Mouse (Mus musculus): Measurements from ENCODE around the gene Anp32a. TPM values are rescaled to one million over a fixed set of nuclear protein-coding genes. Genes with fewer than 3 reads are reported as not detected.
A peak's percentile ranks its signal among the peaks of the same experiment; 100 is the strongest.

Anp32a gene
- polyA plus RNA-seq, 1 experiment, result 83.9 TPM

DNA sequence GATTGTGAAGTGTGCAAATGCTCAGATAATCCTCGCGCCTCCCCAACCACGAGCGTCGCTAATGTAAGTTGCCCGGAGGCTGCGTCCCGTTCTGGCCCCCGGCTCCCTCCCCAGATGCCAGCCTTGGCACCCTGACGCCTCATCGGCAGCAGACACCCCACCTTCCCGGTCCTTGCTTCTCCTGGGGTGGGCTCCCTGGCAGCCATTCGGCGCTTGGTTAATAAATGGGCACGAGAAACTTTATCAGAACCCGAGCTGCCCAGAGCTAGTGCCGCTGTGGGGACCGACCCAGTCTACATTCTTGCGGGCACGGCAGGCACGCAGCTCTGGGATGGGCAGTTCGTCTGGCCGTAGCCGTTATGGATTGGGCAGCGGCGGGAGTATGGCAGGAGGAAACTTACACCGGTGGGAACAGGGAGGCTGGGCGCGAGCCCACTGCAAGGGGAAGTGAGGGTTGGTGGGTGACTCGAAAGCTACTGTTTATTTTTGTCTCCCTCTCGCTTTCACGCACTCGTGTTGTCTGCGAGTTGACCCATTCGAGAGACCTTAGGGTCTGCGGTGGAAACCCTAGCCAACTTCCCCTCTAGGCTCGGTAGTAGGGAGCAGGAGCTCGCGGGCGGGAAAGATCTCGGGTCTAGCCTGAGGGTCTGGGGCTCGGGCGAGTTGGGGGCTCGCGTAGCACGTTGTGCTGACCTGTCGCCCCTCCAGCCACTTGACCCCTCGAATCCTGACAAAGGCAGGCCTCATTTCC lies 1.5 kb downstream of the Anp32a start:
- Histone ChIP-seq H3K4me2 (ENCODE audit: low read depth) (peak overlapping the region; percentile 74), H3ac (ENCODE audit: control insufficient read depth, insufficient read length) (peak overlapping the region; percentile 88), H3K36me3 (ENCODE audit: control insufficient read depth, insufficient read depth) (no peaks in the 10 kb centered on the region), H3K4me3 (peak overlapping the region; percentile 98), H3K27me3 (ENCODE audit: control insufficient read depth, insufficient read depth, insufficient read length) (no peaks in the 10 kb centered on the region), H3K79me2 (ENCODE audit: control insufficient read depth, insufficient read depth) (peaks cover 56% of the 10 kb centered on the region)
- TF ChIP-seq POLR2A (IDR thresholded peaks at IDR 0.05; ENCODE audit: insufficient read length, low read depth) (peak; percentile 57), MYOG (IDR thresholded peaks at IDR 0.05; ENCODE audit: control insufficient read depth in 1 of 3, insufficient read depth in 1 of 3, insufficient read length in 2 of 3, low read depth in 2 of 3) (peak in 1 of 3 experiments; percentile 30), TCF12 (IDR thresholded peaks at IDR 0.05; ENCODE audit: insufficient read depth, poor library complexity, severe bottlenecking) (no peak), MYOD1 (IDR thresholded peaks at IDR 0.05; ENCODE audit: control insufficient read depth in 1 of 3, insufficient read length in 2 of 3, low read depth in 2 of 3) (no peak)

DNA sequence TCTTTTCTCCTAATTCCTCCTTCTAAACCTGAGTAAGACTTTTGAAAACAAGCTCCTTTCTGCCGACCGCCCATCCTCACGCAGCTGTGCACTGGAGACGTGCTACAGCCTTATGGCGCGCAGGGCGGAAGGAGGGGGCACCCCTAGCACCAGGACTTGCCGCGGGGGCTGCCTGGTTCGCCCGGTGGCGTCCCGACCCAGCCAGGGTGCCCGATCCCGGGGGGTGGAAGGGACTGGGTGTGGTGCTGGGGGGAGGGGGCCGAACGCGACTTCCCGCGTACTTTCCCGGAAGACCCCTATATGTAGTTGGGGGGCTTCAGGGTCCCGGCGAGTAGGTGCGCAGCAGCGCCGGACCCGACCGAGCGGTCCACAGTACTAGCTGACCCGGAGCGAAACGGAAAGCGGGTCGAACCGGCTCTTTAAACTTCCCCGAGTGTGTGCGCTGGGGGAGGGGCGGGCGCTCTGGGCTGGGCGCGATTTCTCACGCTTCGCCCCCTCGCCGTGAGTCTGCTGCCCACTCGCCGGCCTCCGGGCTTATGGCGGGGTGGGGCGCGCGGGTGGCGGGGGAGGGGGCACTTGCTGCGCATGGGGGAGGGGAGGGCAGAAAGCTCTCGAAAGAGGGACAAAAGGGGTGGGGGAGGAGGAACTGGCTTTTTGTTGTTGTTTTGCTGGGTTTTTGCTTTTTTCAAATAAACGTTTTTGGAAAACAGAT lies 2.3 kb downstream of the Anp32a start:
- Histone ChIP-seq H3K79me2 (ENCODE audit: control insufficient read depth, insufficient read depth) (peaks cover 61% of the 10 kb centered on the region), H3ac (ENCODE audit: control insufficient read depth, insufficient read length) (peak overlapping the region; percentile 88), H3K4me3 (peak overlapping the region; percentile 98), H3K4me2 (ENCODE audit: low read depth) (peak overlapping the region; percentile 74), H3K36me3 (ENCODE audit: control insufficient read depth, insufficient read depth) (no peaks in the 10 kb centered on the region), H3K27me3 (ENCODE audit: control insufficient read depth, insufficient read depth, insufficient read length) (no peaks in the 10 kb centered on the region)
- no peak for TF ChIP-seq SRF (IDR thresholded peaks at IDR 0.05; ENCODE audit: control insufficient read depth, insufficient read length, low read depth)
- no peak for TF ChIP-seq POLR2AphosphoS2 (IDR thresholded peaks at IDR 0.05; ENCODE audit: insufficient read length, low read depth)
- no peak for TF ChIP-seq TCF12 (IDR thresholded peaks at IDR 0.05; ENCODE audit: insufficient read depth, poor library complexity, severe bottlenecking)
- TF ChIP-seq POLR2A (IDR thresholded peaks at IDR 0.05; ENCODE audit: insufficient read length, low read depth), result peak; percentile 59
- peak in 2 of 3 experiments; percentile 63 to 71 for TF ChIP-seq MYOD1 (IDR thresholded peaks at IDR 0.05; ENCODE audit: control insufficient read depth in 1 of 3, insufficient read length in 2 of 3, low read depth in 2 of 3)
- no peak for TF ChIP-seq REST (IDR thresholded peaks at IDR 0.05; ENCODE audit: insufficient read depth, insufficient read length)
- TF ChIP-seq MYOG (IDR thresholded peaks at IDR 0.05; ENCODE audit: control insufficient read depth in 1 of 3, insufficient read depth in 1 of 3, insufficient read length in 2 of 3, low read depth in 2 of 3), result peak in 2 of 3 experiments; percentile 59 to 74

DNA sequence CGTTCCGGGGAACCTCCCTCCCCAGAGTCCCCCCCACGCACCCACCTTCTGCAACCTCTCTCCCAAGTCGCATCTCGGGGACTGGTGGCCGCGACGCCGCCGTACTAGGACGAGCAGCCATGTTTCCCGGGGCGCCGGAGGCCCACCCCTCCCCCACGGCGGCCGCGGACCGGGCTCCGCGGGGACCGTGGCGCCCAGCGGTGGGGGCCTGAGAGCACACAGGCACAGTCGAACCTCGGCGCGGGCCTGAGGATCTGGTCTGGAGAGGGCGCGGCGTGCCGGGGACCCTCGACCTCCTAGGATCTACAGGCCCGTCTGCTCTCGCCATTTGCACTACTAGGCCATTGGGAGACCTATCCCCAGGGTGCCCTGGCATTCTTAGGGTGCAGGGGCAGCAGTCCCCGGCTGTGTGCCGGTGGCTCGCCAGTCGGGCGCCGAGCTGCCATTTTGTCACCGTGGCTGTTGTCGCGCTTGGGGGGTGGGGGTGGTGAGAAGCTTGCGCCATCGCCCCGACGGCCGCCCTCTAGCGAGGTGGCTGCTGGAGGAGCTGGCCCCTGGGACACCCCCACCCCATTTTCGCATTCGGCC lies 2.9 kb downstream of the Anp32a start:
- no peaks in the 10 kb centered on the region for H3K36me3 ChIP-seq (ENCODE audit: control insufficient read depth, insufficient read depth)
- no peak for TF ChIP-seq POLR2AphosphoS2 (IDR thresholded peaks at IDR 0.05; ENCODE audit: insufficient read length, low read depth)
- no peak for TF ChIP-seq MAX (IDR thresholded peaks at IDR 0.05; ENCODE audit: low read depth)
- TF ChIP-seq CEBPB (IDR thresholded peaks at IDR 0.05; ENCODE audit: insufficient read depth, poor library complexity, severe bottlenecking), result 0 out of 2 replicates have a peak, but pooled peaks have one; percentile 5
- peak overlapping the region; percentile 61 for H3K4me2 ChIP-seq (ENCODE audit: low read depth)
- no peaks in the 10 kb centered on the region for H3K27me3 ChIP-seq (ENCODE audit: control insufficient read depth, insufficient read depth, insufficient read length)
- H3K79me2 ChIP-seq (ENCODE audit: control insufficient read depth, insufficient read depth), result peaks cover 61% of the 10 kb centered on the region
- peak overlapping the region; percentile 98 for H3K4me3 ChIP-seq
- H3ac ChIP-seq (ENCODE audit: control insufficient read depth, insufficient read length), result peak overlapping the region; percentile 88

DNA sequence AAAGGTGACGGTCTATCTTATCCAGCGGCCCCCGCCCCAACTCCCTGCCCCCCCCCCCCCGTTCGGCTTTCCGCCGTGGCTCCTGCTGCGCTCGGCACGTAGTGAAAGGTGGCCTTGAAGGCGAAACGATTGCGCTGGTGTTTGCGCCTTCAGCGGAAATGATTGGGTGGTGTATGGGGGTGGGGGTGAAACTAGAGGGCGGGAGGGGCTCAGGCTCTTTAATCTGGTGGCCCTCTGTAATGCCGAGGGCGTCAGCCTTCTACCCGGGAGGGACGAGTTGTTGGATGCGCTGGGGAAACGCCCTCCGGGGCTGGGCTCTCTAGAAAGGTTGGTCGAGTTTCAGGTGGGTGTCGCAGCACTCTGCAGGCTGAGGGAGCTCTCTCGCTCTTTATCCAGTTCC lies 3.5 kb downstream of the Anp32a start:
- no peaks in the 10 kb centered on the region for H3K27me3 ChIP-seq (ENCODE audit: control insufficient read depth, insufficient read depth, insufficient read length)
- peak overlapping the region; percentile 98 for H3K4me3 ChIP-seq
- H3K79me2 ChIP-seq (ENCODE audit: control insufficient read depth, insufficient read depth), result peaks cover 61% of the 10 kb centered on the region
- H3K4me2 ChIP-seq (ENCODE audit: low read depth), result peak overlapping the region; percentile 61
- H3ac ChIP-seq (ENCODE audit: control insufficient read depth, insufficient read length), result peak overlapping the region; percentile 88
- H3K36me3 ChIP-seq (ENCODE audit: control insufficient read depth, insufficient read depth), result no peaks in the 10 kb centered on the region
- TF ChIP-seq CEBPB (IDR thresholded peaks at IDR 0.05; ENCODE audit: insufficient read depth, poor library complexity, severe bottlenecking), result no peak
- peak; percentile 7 for TF ChIP-seq POLR2A (IDR thresholded peaks at IDR 0.05; ENCODE audit: insufficient read length, low read depth)

DNA sequence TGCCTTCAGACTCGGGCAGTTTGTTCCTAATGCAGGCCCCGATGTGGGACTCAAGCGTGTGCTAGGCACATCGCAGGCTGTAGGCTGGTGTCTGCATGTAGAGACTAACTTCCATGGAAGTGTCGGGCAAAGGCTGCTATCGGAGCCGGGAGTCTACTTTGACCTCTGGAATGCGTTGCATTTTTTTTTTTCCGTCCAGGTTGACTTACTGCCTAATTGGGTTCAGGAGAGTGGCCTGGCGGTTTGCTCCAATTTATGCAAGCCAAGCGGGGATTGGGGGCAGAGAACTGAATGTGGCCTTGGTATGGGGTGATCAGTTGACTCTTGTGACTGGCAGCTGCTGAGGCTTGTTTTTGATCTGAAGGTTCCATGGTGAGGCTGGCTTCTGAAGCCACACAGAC lies 4.0 kb downstream of the Anp32a start:
- H3ac ChIP-seq (ENCODE audit: control insufficient read depth, insufficient read length), result no peak overlapping the region
- H3K27me3 ChIP-seq (ENCODE audit: control insufficient read depth, insufficient read depth, insufficient read length), result no peaks in the 10 kb centered on the region
- H3K4me2 ChIP-seq (ENCODE audit: low read depth), result peak overlapping the region; percentile 61
- TF ChIP-seq MYOG (IDR thresholded peaks at IDR 0.05; ENCODE audit: control insufficient read depth in 1 of 3, insufficient read depth in 1 of 3, insufficient read length in 2 of 3, low read depth in 2 of 3) (no peak), E2F4 (IDR thresholded peaks at IDR 0.05; ENCODE audit: insufficient read depth) (no peak), SRF (IDR thresholded peaks at IDR 0.05; ENCODE audit: control insufficient read depth, insufficient read length, low read depth) (no peak), CEBPB (IDR thresholded peaks at IDR 0.05; ENCODE audit: insufficient read depth, poor library complexity, severe bottlenecking) (no peak), USF1 (IDR thresholded peaks at IDR 0.05; ENCODE audit: low read depth) (no peak)
- H3K79me2 ChIP-seq (ENCODE audit: control insufficient read depth, insufficient read depth), result peaks cover 61% of the 10 kb centered on the region
- H3K4me3 ChIP-seq, result peak overlapping the region; percentile 98
- H3K36me3 ChIP-seq (ENCODE audit: control insufficient read depth, insufficient read depth), result no peaks in the 10 kb centered on the region
